Mouse (Mus musculus) limb, embryonic 11.5 days (tissue): ENCODE results near the gene Hspb3. TPM values are rescaled to one million over a fixed set of nuclear protein-coding genes. Genes with fewer than 3 reads are reported as not detected.

Experiments
- ATAC-seq: fragments of 200-750 bp; cut with Nextera tagmentation; 2 replicates; pipeline ENCODE4 v1.8.0; 2017; ENCODE audit warnings: low read depth; ENCODE audit not compliant: insufficient number of reproducible peaks, low FRiP score, low TSS enrichment
- DNase-seq: peaks from one replicate; pipeline ENCODE4 v3.0.0-alpha.2; 2015; ENCODE audit warnings: low spot score
- H3K27ac ChIP-seq: fragments of 300-500 bp; sonication (generic); replicated peaks from 2 replicates; pipeline ENCODE4 v1.5.1; 2014; ENCODE audit warnings: low read depth, mild to moderate bottlenecking, low read length
- H3K27me3 ChIP-seq: fragments of 300-500 bp; sonication (generic); 2 replicates; pipeline ENCODE4 v1.6.1; 2014; ENCODE audit warnings: mild to moderate bottlenecking, low read length, mixed read lengths; ENCODE audit not compliant: control insufficient read depth, insufficient read depth
- H3K36me3 ChIP-seq: fragments of 300-500 bp; sonication (generic); 2 replicates; pipeline ENCODE4 v1.6.1; 2014; ENCODE audit warnings: mild to moderate bottlenecking, low read length, moderate library complexity, mixed read lengths; ENCODE audit not compliant: control insufficient read depth, insufficient read depth
- H3K4me1 ChIP-seq: fragments of 300-500 bp; sonication (generic); 2 replicates; pipeline ENCODE4 v1.6.1; 2014; ENCODE audit warnings: low read length, mixed read lengths; ENCODE audit not compliant: control insufficient read depth, insufficient read depth
- H3K4me2 ChIP-seq: fragments of 300-500 bp; sonication (generic); 2 replicates; pipeline ENCODE4 v1.6.1; 2014; ENCODE audit warnings: low read depth, mild to moderate bottlenecking, moderate library complexity; ENCODE audit not compliant: severe bottlenecking
- H3K4me3 ChIP-seq: fragments of 300-500 bp; sonication (generic); 2 replicates; pipeline ENCODE4 v1.5.1; 2014; ENCODE audit warnings: low read depth, low read length
- H3K9ac ChIP-seq: fragments of 300-500 bp; sonication (generic); 2 replicates; pipeline ENCODE4 v1.6.1; 2014; ENCODE audit warnings: mild to moderate bottlenecking, low read length
- H3K9me3 ChIP-seq: fragments of 300-500 bp; sonication (generic); 2 replicates; pipeline ENCODE4 v1.6.1; 2016; ENCODE audit warnings: low read length; ENCODE audit not compliant: control insufficient read depth
- WGBS: fragments of 180-500 bp; shearing (Covaris S2); extraction: QIAGEN DNeasy Blood & Tissue Kit; methylation state at CpG from one replicate; pipeline ENCODE4 v1.1.7; 2014; 5-methylcytosine and 5-hydroxymethylcytosine counted together
- polyA plus RNA-seq: library from polyadenylated mRNA; unstranded; fragments of >200 nt; fragmentation: Nextera tagmentation; extraction: Ambion mirVana; gene quantifications from 2 replicates; pipeline ENCODE4 v1.2.1, GENCODE M21; 2014

The Hspb3 gene
- polyA plus RNA-seq, 1 experiment from 2014 or later = 0.27 TPM

DNA sequence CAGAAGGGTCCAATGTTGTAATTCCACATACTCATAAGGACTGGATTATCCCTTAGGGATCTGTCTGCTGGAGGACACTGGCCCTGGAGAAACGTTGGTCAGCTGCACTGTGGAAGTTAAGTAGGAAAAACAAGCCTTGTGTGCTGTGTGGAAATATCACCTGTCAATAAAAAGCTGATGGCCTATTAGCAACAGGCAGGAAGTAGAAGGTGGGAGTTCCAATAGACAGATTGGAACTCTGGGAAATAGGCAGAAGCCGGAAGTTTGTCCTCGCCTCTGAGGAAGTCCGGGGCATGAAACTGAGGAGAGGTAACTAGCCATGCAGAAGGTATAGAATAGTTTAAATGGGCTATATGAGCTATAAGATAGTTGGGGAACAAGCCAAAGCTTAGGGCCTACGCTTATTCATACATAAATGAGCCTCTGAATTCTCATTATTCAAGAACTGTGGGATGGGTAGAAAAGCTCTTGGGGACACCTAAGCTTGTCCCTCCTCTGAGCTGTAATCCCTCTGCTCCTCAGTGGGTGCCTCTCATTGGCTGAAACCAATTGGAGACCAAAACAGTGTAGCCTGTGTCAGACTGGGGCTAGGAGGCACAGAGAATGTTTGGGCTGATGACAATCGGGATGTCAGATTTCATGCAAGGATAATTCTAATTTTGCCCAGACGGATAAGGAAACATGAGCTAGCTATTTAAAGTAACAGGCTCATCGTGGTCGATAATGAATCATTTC, 2.7 kb downstream of the Hspb3 start:
- 84% methylated on average over 9 of the region's 9 CpGs for WGBS
- Histone ChIP-seq H3K27me3 (no peaks in the 10 kb centered on the region), H3K36me3 (no peaks in the 10 kb centered on the region), H3K4me3 (no peak overlapping the region), H3K9me3 (no peaks in the 10 kb centered on the region), H3K4me2 (no peak overlapping the region), H3K27ac (no peak overlapping the region), H3K9ac (no peak overlapping the region), H3K4me1 (no peaks in the 10 kb centered on the region)
- DNase-seq (no peak), ATAC-seq (no peak)

DNA sequence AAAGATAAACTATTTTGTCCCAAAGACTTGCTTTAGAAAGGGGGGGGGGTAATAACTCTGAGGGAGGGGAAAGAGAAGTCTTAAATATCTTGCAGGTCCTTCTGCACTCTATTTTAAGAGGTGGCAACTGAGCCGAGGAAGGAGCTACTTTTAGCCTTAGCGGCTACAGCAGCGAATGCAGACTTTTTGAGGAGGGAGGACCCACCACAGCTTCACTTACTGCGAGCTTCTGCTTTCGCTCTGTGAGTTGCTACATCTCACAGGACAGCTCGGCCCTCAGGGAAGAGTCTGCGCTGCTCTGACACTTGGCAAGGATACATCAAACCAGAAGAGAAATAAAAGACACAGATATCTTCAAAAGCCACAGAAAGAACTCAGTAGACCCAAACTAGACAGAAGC, 6.3 kb downstream of the Hspb3 start:
- DNase-seq (no peak), ATAC-seq (no peak)
- Histone ChIP-seq H3K9me3 (no peaks in the 10 kb centered on the region), H3K9ac (no peak overlapping the region), H3K27ac (no peak overlapping the region), H3K4me2 (no peak overlapping the region), H3K4me1 (no peaks in the 10 kb centered on the region), H3K4me3 (no peak overlapping the region), H3K27me3 (no peaks in the 10 kb centered on the region), H3K36me3 (no peaks in the 10 kb centered on the region)
- 84% methylated on average over 7 of the region's 7 CpGs for WGBS

DNA sequence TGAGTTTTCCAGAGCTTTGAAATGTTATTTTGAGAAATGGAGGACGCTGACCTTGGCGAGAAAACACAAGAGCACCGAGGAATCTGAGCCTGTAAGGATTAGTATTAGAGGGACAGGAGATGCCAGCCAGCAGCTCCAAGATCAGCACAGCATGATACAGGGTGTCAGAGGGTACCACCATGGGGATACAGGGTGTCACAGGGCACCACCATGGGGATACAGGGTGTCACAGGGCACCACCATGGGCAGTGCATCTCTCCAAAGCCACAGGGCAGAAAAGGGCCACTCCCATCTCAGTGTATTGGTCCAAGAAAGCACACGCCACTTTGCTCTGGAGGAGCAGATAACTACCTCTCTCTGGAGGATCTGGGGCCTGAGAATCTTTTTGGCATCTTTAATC, 6.8 kb downstream of the Hspb3 start:
- 91% methylated on average over 4 of the region's 4 CpGs for WGBS
- no peak overlapping the region for H3K27ac ChIP-seq

DNA sequence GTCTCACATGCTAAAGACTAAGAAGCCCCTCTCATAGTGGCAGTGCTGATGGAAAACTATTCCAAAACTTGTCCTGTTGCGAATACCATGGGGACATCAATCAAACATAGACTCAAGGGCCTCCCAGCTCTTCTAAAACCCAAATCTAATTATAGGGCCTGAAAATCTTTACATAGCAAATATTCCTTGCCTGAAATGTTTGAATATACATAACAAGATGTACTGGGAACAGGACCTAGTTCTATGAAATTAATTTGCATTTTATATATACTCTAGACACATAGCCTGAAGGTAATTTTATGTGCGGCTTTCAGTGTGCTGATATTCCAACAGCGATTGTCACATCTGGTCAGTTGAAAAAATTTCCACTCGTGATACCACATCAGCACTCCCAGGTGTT, 8.0 kb downstream of the Hspb3 start:
- no peaks in the 10 kb centered on the region for H3K4me1 ChIP-seq
- no peaks in the 10 kb centered on the region for H3K9me3 ChIP-seq
- H3K27ac ChIP-seq = no peak overlapping the region
- H3K4me3 ChIP-seq = no peak overlapping the region
- ATAC-seq (no peak), DNase-seq (no peak)
- no peaks in the 10 kb centered on the region for H3K27me3 ChIP-seq
- 96% methylated on average over 4 of the region's 4 CpGs for WGBS
- H3K4me2 ChIP-seq = no peak overlapping the region
- no peak overlapping the region for H3K9ac ChIP-seq
- H3K36me3 ChIP-seq = no peaks in the 10 kb centered on the region

More for the DNA sequence above, 6.8 kb downstream of the Hspb3 start:
- H3K9ac ChIP-seq = no peak overlapping the region
- no peaks in the 10 kb centered on the region for H3K27me3 ChIP-seq
- H3K4me1 ChIP-seq = no peaks in the 10 kb centered on the region
- no peak for DNase-seq
- no peaks in the 10 kb centered on the region for H3K36me3 ChIP-seq
- no peak overlapping the region for H3K4me3 ChIP-seq
- no peak for ATAC-seq
- H3K9me3 ChIP-seq = no peaks in the 10 kb centered on the region
- no peak overlapping the region for H3K4me2 ChIP-seq

DNA sequence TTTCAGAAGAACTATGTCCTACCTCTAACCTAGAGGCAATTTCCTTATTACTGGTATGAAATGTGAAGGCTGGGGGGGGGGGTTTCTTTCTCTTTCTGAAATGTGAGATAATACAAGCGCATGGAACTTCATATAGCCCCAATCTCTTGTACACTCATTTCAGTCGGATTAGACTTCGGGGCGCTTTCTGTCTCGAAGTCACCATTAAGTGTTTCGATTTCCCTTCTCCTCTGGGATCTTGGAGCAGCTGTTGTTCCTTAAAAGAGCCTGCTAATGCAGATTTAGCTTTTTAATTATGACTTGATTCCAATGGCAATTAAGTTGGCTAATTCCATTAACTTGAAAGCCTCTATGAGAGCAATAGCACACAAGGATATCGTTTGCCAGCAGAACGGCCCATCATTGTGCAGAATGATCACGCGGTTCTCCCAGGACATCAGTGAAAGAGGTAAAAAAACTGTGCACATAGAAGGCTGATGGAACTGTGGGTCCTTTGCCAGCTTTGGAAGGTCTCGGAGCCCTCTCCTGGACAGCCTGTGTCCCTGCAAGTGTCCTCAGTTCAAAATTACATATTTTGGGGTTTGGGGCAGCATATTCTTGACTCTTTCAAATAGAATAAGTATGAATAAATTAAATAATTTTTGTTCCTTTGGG, 22.4 kb downstream of the Hspb3 start:
- ATAC-seq (no peak), DNase-seq (no peak)
- H3K27ac ChIP-seq = no peak overlapping the region
- no peaks in the 10 kb centered on the region for H3K4me1 ChIP-seq
- 79% methylated on average over 11 of the region's 11 CpGs for WGBS
- H3K9me3 ChIP-seq = no peaks in the 10 kb centered on the region
- no peak overlapping the region for H3K4me3 ChIP-seq
- no peaks in the 10 kb centered on the region for H3K36me3 ChIP-seq
- no peak overlapping the region for H3K9ac ChIP-seq
- no peaks in the 10 kb centered on the region for H3K27me3 ChIP-seq
- no peak overlapping the region for H3K4me2 ChIP-seq

DNA sequence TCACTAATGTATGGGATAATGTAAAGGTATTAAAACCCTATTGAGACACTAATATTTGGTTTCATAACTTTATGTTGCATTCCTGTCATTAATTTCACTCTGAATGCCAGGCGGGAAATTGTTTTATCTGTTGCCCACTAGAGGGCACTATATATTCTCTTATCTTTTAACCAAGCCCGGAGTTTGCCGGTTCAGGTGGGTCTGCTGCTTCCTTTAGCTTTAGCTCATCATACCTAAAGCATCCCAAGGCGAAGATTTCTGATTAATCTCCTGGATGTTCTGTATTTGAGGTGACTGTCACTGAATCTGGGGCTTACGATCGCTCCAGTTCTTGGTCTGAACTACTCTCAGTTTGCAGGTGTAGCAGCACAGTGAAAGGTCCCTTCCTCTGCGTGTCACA, 24.6 kb downstream of the Hspb3 start:
- no peak overlapping the region for H3K27ac ChIP-seq
- H3K4me3 ChIP-seq = no peak overlapping the region
- DNase-seq (no peak), ATAC-seq (no peak)
- no peaks in the 10 kb centered on the region for H3K36me3 ChIP-seq
- H3K9ac ChIP-seq = no peak overlapping the region
- WGBS = 33% methylated on average over 7 of the region's 7 CpGs
- no peaks in the 10 kb centered on the region for H3K27me3 ChIP-seq
- H3K4me2 ChIP-seq = no peak overlapping the region
- H3K4me1 ChIP-seq = no peaks in the 10 kb centered on the region
- no peaks in the 10 kb centered on the region for H3K9me3 ChIP-seq

DNA sequence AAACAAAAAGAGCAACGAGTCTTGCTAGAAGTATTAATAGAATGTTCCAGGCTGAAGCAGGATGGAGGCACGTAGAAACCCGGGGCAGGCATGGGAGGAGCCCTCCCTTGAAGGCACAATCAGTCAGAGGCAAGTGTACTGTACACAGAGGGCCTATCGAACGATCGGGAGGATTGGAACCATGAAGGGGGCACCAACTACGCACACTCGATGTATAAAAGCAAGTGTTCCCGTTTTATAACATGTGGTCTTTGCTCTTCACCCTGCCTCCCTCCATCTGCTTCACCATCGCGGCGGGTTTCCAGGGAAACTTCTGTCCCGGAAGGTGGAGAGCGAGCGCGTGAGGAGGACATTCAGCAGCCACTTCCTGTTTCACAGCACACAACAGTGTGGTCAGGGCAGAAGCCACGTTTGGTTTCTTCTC, 27.7 kb downstream of the Hspb3 start:
- Histone ChIP-seq H3K27me3 (no peaks in the 10 kb centered on the region), H3K4me1 (no peaks in the 10 kb centered on the region), H3K36me3 (no peaks in the 10 kb centered on the region), H3K4me2 (no peak overlapping the region), H3K4me3 (no peak overlapping the region), H3K27ac (no peak overlapping the region), H3K9ac (no peak overlapping the region), H3K9me3 (no peaks in the 10 kb centered on the region)
- DNase-seq (no peak), ATAC-seq (no peak)
- WGBS = 84% methylated on average over 17 of the region's 17 CpGs

DNA sequence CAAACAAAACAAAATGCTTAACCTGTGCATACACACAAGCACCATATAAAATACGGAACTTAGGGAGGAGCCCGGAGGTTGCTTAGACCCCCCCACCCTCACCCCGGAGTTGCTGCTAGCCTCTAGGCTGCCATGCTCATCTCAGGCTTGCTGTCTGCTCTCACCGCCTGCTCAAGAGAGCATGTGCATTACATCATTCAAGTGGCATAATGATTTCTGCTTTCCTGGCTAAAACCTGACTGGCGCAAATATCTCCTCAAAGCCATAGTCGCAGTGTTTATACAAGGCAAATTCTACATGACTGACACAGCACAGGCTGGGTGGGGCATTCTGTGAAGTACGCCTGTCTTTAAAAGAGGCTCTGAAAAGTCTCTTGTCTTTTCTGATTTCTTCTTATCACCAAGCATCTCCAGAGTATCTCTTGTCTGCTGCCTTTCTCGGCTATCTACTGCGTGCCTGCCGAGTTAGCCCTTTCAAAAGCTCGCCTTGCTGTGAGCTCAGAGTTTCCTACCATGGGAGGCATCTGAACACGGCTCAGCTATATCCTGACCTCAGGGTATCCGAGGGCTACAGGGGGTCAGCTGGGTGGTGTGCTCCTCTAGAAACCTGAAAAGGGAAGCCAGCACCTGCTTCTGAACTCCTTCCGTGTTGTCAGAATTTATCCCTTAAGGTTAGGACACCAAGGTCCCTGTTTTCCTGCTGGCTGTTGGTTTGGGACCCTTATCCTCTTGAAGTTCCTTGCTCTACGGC, 28.6 kb downstream of the Hspb3 start:
- H3K36me3 ChIP-seq = no peaks in the 10 kb centered on the region
- no peaks in the 10 kb centered on the region for H3K4me1 ChIP-seq
- whole genome bisulfite sequencing = 86% methylated on average over 15 of the region's 15 CpGs
- H3K4me2 ChIP-seq = no peak overlapping the region
- no peak for DNase-seq
- no peaks in the 10 kb centered on the region for H3K9me3 ChIP-seq
- no peak overlapping the region for H3K9ac ChIP-seq
- no peak overlapping the region for H3K4me3 ChIP-seq
- H3K27ac ChIP-seq = no peak overlapping the region
- no peak for ATAC-seq
- no peaks in the 10 kb centered on the region for H3K27me3 ChIP-seq
